Mouse (Mus musculus): ENCODE results near the gene Gm20388.

Gene Gm20388

GRCm38 (mm10) chr8:120577821-120578220 lies 667.2 kb downstream of the Gm20388 start:
- in situ Hi-C loops (cut with MboI, MseI) = no loop called here

GRCm38 (mm10) chr8:120580336-120581000 lies 669.8 kb downstream of the Gm20388 start:
- in situ Hi-C loops (cut with MboI, MseI) = no loop called here

GRCm38 (mm10) chr8:120581329-120581728 lies 670.7 kb downstream of the Gm20388 start:
- in situ Hi-C loops (cut with MboI, MseI) = no loop called here

- in situ Hi-C loops (cut with MboI, MseI) = no loop called here
Measured at GRCm38 (mm10) chr8:120581811-120582210, 671.2 kb downstream of the Gm20388 start.

- in situ Hi-C loops (cut with MboI, MseI) = loop anchor here (5.0 kb wide), 1 partner anchor 473 kb away; the partner anchor contains the start of gene 6430548M08Rik
Measured at GRCm38 (mm10) chr8:120585521-120585920, 674.9 kb downstream of the Gm20388 start.

- in situ Hi-C loops (cut with MboI, MseI) = loop anchor here (5.0 kb wide), 1 partner anchor 477 kb away; the partner anchor contains the start of gene 6430548M08Rik
Measured at GRCm38 (mm10) chr8:120588908-120589771, 678.5 kb downstream of the Gm20388 start, which contains the start of gene Gins2. TSS of gene Gins2 (minus strand) at chr8:120589304.

- in situ Hi-C loops (cut with MboI, MseI) = loop anchor here (5.0 kb wide), 1 partner anchor 478 kb away; the partner anchor contains the start of gene 6430548M08Rik
Measured at GRCm38 (mm10) chr8:120589921-120590320, 679.3 kb downstream of the Gm20388 start.

GRCm38 (mm10) chr8:120591587-120592292 lies 681.1 kb downstream of the Gm20388 start:
- in situ Hi-C loops (cut with MboI, MseI) = no loop called here

GRCm38 (mm10) chr8:120594571-120594970 lies 683.9 kb downstream of the Gm20388 start:
- in situ Hi-C loops (cut with MboI, MseI) = no loop called here

GRCm38 (mm10) chr8:120595963-120596362 lies 685.3 kb downstream of the Gm20388 start:
- in situ Hi-C loops (cut with MboI, MseI) = no loop called here

- in situ Hi-C loops (cut with MboI, MseI) = no loop called here
Measured at GRCm38 (mm10) chr8:120598579-120598978, 687.9 kb downstream of the Gm20388 start.

GRCm38 (mm10) chr8:120599504-120599903 lies 688.9 kb downstream of the Gm20388 start:
- in situ Hi-C loops (cut with MboI, MseI) = no loop called here

- in situ Hi-C loops (cut with MboI, MseI) = no loop called here
Measured at GRCm38 (mm10) chr8:120602672-120603071, 692.0 kb downstream of the Gm20388 start.

- in situ Hi-C loops (cut with MboI, MseI) = no loop called here
Measured at GRCm38 (mm10) chr8:120607460-120607859, 696.8 kb downstream of the Gm20388 start.

- in situ Hi-C loops (cut with MboI, MseI) = no loop called here
Measured at GRCm38 (mm10) chr8:120607885-120608284, 697.2 kb downstream of the Gm20388 start.

GRCm38 (mm10) chr8:120610824-120611223 lies 700.2 kb downstream of the Gm20388 start:
- in situ Hi-C loops (cut with MboI, MseI) = no loop called here

GRCm38 (mm10) chr8:120614491-120614890 lies 703.9 kb downstream of the Gm20388 start:
- in situ Hi-C loops (cut with MboI, MseI) = no loop called here

- in situ Hi-C loops (cut with MboI, MseI) = no loop called here
Measured at GRCm38 (mm10) chr8:120616663-120617626, 706.3 kb downstream of the Gm20388 start.

GRCm38 (mm10) chr8:120618110-120618509 lies 707.5 kb downstream of the Gm20388 start:
- in situ Hi-C loops (cut with MboI, MseI) = no loop called here

Data from T-helper 1 cell (primary cell).